Mouse (Mus musculus) lung, adult 2 months (tissue): Measurements from ENCODE around the gene Myof.

ENCODE experiments used
- CTCF ChIP-seq: fragments of 200-500 bp; IDR thresholded peaks from 2 replicates; pipeline ENCODE4 v1.5.1; 2011; ENCODE audit warnings: mild to moderate bottlenecking, low read length, control low read depth; ENCODE audit not compliant: insufficient read depth
- POLR2A ChIP-seq: fragments of 200-500 bp; IDR thresholded peaks from 2 replicates; pipeline ENCODE4 v1.6.1; 2011; ENCODE audit warnings: low read depth, mild to moderate bottlenecking, control low read depth, low read length, borderline replicate concordance; ENCODE audit errors: extremely low read depth

DNA sequence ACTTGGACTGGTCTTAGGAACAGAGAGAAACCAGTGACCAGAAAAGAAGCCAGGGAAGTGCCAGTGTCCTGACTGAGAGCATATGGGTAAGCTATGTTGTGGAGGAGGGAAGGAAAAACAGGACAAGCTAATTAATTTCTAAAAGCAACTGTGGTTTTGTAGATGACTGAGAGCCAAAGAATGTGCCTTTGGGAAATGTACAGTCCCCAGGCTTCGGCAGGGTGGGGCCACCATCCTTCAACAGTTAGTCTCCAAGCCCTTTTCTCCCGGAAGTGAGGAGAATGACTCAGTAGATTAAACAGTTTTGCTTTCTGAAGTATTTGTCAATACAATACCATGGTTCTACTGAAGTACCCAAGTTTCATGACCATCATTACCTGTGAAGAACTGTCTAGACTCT lies 5.1 kb downstream of the Myof start:
- TF ChIP-seq POLR2A (no peak), CTCF (no peak)
